Mouse (Mus musculus): Measurements from ENCODE around the gene E130114P18Rik.

E130114P18Rik gene

DNA sequence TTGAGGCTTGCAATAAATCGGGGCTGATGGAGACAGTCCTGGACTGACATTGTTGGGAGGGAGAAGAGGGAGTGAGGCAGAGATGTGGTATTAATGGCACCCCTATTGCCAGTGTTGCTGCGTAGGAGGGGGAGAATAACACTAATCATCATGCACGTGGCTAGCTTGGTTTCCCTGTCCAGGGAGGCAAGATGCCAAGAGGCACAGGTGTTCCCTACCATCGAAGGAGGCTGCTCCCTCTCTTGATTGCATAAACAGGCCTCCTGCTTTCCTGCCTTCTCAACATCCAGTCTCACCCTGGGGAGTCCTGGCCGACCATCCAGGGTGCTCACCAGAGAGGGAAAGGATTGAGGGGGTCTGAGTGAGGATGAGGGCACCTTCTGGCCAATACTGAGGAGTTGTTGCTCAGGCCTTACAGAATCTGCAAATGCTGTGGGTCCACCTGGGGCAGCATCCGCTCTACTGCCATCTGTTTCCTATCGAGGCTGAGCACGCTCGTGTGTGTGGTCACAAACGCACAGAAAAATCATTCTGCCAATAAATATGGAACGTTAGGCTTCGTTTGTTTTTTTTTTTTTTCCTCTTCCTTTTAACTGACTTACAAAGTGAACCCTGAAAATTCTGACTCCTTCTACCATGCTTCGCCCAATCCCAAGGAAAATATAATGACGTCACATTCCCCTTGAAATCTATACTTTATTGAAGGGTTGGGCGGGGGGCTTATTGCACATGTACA lies 130.0 kb downstream of the E130114P18Rik start:
- no peak for DNase-seq (ENCODE audit: low spot score)

DNA sequence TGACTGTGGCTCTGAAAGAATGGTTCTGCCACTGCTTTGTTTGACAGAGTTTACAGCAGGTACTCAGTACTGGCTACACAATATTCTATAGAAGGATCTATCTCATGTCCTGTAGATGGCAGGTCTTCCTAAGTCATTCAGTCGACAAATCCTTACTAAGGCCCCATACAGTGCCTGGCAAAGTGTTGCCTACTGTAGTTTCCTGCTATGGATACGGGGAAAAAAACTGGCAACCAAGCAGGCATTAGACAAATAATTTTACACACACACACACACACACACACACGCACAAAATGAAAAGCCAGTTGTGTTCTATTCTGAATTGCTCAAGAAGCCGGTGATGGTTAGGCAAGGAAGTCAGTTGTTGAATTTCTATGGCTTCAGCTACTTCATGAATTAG lies 130.6 kb downstream of the E130114P18Rik start:
- DNase-seq (ENCODE audit: low spot score) = no peak

DNA sequence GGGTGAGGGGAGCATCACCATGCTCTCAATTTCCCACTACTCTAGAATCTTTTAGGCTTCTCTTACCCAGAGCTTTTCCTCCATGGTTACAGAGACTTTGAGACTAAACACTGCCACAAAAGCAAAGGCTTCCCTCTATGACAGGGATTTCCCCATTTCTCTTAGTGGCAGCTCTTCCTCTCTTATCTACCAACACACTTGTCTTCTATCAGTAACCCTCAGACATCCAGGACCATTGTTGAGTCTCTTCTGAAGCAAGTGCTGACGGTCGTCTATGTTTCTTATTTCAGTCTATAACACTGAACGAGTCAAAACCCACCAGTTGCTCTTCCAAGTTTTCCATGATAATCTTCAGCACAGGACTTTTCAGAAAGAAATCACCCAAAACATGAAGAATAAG lies 137.5 kb downstream of the E130114P18Rik start:
- no peak for DNase-seq (ENCODE audit: low spot score)

- no peak for DNase-seq (ENCODE audit: low spot score)
Observed at GRCm38 (mm10) chr4:97636569-97636968, 141.3 kb downstream of the E130114P18Rik start.

DNA sequence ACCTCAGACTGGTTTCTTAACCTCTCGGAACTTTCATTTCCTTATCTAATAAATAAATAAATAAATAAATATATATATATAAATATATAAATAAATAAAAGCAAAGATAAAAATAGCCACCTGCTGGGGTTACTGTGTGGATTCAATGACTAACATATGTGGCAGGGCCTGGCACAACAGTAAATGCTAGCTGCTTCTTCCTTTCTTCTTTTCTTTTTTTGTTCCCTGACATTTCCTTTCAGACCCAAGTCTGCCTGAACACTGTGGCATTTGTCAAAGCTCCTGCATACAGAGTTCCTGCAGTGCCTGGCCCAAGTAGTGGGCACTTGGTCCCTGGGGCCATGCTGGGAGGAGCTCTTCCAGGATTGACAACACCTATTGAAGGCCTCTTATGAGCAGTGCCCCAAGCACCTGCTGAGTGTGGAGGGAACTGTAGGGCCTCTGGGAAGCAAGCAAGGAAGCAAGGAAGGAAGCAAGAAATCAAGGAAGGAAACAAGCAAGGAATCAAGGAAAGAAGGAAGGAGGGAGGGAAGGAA lies 142.1 kb downstream of the E130114P18Rik start:
- no peak for DNase-seq (ENCODE audit: low spot score)

DNA sequence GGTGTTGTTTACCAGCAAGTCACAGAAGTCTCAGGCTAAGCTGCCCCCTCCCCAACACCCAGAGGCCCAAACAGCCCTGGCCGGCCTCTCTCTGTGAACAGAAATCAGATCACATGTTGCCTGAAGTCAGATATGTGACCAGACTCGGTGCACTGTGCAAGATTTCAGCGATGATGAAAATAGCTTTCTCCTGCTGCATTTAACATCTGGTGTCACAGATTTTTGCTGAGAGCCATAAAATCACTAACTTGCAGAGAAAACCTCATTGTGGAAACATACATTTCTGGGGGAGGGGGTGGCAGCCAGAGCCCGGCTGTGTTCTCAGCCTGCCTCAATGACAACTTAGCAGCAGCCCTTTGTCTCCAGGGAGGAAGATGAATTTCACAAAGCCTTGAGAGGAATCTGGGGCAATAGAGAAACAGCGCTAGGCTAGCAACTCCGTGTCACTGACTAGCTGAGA lies 142.6 kb downstream of the E130114P18Rik start:
- no peak for DNase-seq (ENCODE audit: low spot score)

DNA sequence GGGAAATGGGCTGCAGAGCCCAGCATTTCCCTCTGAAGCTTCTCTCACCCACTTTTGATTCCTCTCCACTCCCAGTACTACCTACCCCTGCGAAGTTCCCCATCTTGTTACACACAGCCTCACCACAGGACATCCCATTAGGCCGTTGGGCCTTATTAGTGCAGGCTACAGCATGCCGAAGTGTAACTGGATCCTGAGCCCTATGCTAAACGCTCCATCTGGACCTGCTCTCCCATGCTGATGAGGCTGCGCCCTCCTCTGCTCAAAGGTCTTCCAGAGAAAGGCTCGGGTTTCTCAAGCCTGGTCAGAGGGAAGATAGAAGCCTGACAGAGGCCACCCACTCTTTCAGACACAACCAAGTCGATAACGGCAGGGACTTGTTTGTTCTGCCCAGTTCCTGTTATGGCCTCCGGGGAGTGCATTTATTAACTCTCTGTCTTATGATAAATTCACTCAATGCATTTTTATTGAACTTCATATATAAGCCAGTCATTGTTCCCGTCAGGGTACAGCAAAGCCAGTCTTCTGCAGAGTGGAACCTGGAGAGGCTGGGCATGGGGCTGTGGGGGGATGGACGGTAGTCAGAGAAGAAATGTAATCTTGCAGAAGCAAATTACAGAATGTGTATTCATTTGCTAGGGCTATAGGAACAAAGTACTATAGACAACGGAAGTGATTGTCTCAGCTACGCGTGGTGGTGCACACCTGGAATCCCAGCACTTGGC lies 148.8 kb downstream of the E130114P18Rik start:
- no peak for DNase-seq (ENCODE audit: low spot score)

DNA sequence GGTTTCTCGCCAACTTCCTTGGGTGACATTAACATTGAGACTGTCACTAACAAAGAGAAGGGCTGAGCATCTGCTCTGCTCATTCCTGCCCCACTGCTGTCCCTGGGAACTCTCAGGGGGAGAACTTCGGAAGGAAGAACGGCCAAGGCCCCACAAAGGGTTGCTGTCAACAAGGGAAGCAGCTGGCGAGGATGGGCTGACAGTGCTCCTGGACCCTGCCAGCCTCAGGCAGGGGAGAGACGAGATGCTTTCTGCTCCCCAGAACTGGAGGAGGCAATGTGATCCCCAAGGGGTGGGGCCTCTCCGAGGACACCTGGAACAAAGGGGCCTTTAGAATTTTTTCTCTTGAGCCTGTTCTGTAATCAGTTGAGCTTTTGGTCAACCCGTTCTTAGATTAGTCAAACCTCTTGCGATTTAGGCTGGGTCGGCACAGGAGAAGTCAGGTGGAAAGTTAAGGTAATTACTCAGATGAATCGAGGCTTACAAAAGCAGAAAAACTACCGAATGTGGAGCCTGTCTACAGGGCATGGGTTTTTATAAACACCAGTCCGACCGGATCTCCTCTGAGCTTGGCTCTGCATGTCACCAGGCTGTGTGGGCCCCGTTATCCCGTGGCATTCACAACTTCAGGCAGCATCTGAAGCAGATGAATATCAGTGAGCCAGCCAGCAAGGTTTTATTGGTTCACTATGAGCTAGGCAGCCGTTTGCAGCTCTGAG lies 151.7 kb downstream of the E130114P18Rik start:
- DNase-seq (ENCODE audit: low spot score) = no peak

- no peak for DNase-seq (ENCODE audit: low spot score)
Observed at GRCm38 (mm10) chr4:97623165-97623564, 154.7 kb downstream of the E130114P18Rik start.

DNA sequence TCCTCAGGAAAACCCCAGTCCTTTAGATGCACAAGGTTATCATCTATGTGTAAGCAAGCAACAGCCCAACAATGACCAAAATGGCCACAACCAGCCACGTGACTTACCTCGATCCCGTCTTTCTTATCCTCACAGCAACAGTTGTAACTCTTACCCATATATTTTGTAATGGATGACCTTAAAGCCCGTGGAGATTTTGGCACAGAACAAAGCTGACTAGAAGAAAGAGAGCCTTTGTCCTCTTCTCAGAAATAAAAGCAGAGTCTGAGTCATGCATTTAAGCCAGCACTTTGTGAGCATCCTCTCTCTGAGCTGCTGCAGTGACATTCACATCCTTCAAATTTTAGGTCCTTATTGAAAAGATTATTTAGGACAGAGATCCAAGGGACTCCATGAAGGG lies 156.1 kb downstream of the E130114P18Rik start:
- no peak for DNase-seq (ENCODE audit: low spot score)

- no peak for DNase-seq (ENCODE audit: low spot score)
Observed at GRCm38 (mm10) chr4:97620409-97620808, 157.5 kb downstream of the E130114P18Rik start.

DNA sequence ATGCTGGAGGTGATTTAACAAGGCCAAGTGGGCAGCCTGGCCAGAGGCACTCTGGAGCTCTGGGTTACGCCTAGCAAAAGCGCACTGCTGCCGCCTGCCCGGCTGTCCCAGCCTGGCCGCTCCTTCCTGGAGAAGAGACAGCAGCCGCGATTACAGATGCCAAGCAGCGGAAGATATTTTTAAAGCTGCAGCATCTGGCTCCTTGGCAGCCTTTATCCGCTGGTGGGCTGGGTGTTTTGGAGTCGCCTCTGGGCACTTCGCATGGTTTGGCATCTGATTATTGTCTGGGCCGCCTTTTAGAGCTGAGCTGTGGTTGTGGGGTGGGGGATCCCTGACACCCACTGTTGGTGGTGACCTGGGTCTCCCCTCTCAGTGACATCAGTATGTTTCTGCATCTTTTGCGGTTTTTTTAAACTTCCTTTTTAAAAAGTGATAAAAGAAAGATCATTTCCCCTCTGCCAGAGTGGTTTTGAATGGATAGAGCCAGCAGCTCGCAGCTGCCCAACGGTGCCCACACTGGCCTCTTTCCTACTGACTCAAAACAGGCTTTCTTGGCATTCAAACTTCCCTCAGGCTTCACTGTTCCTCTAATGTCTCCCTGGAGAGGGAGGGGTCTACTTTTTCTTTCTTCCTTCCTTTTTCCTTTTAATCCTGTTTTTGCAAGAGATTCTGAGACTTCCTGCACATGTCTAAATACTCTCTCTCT lies 159.1 kb downstream of the E130114P18Rik start:
- DNase-seq (ENCODE audit: low spot score) = peak; percentile 38

- no peak for DNase-seq (ENCODE audit: low spot score)
Observed at GRCm38 (mm10) chr4:97615031-97615430, 162.8 kb downstream of the E130114P18Rik start.

- DNase-seq (ENCODE audit: low spot score) = no peak
Observed at GRCm38 (mm10) chr4:97611251-97611847, 166.5 kb downstream of the E130114P18Rik start.

- no peak for DNase-seq (ENCODE audit: low spot score)
Observed at GRCm38 (mm10) chr4:97609831-97610727, 167.8 kb downstream of the E130114P18Rik start.

- no peak for DNase-seq (ENCODE audit: low spot score)
Observed at GRCm38 (mm10) chr4:97609329-97609728, 168.5 kb downstream of the E130114P18Rik start.

GRCm38 (mm10) chr4:97608728-97609127 lies 169.2 kb downstream of the E130114P18Rik start:
- no peak for DNase-seq (ENCODE audit: low spot score)

- DNase-seq (ENCODE audit: low spot score) = no peak
Observed at GRCm38 (mm10) chr4:97608134-97608533, 169.7 kb downstream of the E130114P18Rik start.

DNA sequence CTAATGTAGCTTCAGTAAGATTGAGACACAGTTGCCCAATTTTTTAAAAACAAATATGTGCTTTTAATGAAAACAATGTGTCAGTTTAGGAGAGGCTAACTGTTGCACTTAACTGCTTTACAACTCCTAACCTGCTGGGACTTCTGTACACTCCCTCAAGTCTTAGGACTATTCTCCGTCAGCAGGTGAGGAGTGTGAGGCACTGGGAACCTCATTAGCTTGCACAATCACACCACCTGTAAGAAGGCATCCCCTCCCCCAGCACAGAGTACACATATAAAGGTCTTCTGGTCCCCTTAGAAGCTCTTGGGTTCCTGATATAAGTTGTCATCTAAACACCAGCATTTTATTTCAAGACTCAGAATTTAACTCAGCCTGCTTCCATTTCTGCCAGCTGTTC lies 170.7 kb downstream of the E130114P18Rik start:
- DNase-seq (ENCODE audit: low spot score) = no peak

DNA sequence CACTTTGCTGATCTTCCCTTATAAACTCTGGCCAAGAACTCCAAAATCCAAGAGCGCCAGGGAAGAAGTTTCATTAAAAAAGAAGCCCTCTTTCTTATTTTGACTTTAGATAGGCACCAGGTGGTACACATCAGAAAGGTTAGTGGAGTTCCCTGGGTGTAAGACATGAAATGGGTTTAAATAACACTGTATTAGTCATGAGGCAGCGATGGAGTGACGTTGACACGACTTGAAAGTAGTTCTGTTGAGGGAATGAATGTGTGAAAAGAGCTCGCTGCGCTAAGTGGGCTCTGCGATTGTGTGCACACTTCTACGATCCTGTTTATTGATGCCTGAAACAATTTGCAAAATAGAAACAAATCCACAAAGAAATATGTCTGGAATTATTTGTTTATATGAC lies 171.4 kb downstream of the E130114P18Rik start:
- no peak for DNase-seq (ENCODE audit: low spot score)
